Mouse (Mus musculus) embryonic facial prominence, embryonic 12.5 days (tissue): ENCODE measurements at regions not wholly inside any gene's neighbourhood (a gene's known extent, or its start where the extent isn't known, plus 50 kb on each side); places are given as distances from the start of the nearest gene placed in this dataset.

ENCODE experiments used
- ATAC-seq: fragments of 200-750 bp; cut with Nextera tagmentation; 2 replicates; pipeline ENCODE4 v1.8.0; 2017; ENCODE audit not compliant: insufficient number of reproducible peaks, insufficient read depth, low FRiP score, low TSS enrichment
- H3K27ac ChIP-seq: fragments of 300-500 bp; sonication (generic); 2 replicates; pipeline ENCODE4 v1.5.1; 2016; ENCODE audit warnings: mild to moderate bottlenecking
- H3K27me3 ChIP-seq: fragments of 300-500 bp; sonication (generic); 2 replicates; pipeline ENCODE4 v1.6.1; 2016; ENCODE audit warnings: mild to moderate bottlenecking, moderate library complexity
- H3K36me3 ChIP-seq: fragments of 300-500 bp; sonication (generic); 2 replicates; pipeline ENCODE4 v1.6.1; 2016; ENCODE audit warnings: mild to moderate bottlenecking
- H3K4me1 ChIP-seq: fragments of 300-500 bp; sonication (generic); 2 replicates; pipeline ENCODE4 v1.6.1; 2016
- H3K4me2 ChIP-seq: fragments of 300-500 bp; sonication (generic); replicated peaks from 2 replicates; pipeline ENCODE4 v1.6.1; 2016; ENCODE audit warnings: mild to moderate bottlenecking, moderate library complexity
- H3K4me3 ChIP-seq: fragments of 300-500 bp; sonication (generic); 2 replicates; pipeline ENCODE4 v1.5.1; 2016; ENCODE audit warnings: mild to moderate bottlenecking
- H3K9ac ChIP-seq: fragments of 300-500 bp; sonication (generic); 2 replicates; pipeline ENCODE4 v1.6.1; 2016; ENCODE audit warnings: mild to moderate bottlenecking, moderate library complexity
- H3K9me3 ChIP-seq: fragments of 300-500 bp; sonication (generic); 2 replicates; pipeline ENCODE4 v1.6.1; 2016; ENCODE audit warnings: mild to moderate bottlenecking, moderate library complexity
- WGBS: fragments of 180-500 bp; shearing (Covaris S2); methylation state at CpG from one replicate; pipeline ENCODE4 v1.1.7; 2016; 5-methylcytosine and 5-hydroxymethylcytosine counted together

DNA sequence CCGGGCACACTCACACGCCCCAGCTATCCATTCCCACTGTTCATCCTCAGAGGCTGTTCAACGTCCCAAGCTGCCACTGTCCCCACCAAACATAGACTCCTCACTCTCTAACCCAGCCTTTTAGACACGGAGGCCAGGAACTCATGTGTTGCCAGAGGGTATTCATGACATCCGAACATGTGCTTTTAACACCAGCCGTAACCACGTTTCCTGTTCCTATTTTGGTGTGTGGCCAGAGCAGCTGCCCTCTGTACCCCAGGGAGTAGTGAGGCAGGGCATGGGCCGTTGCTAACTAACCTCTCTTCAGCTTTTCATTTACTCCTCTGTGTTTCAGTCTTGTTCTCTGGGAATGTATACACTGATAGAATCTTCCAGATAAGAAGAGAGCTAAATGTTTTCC lies 156.2 kb downstream of the Glrx3 start:
- Histone ChIP-seq H3K9ac (no peak overlapping the region), H3K27ac (no peak overlapping the region), H3K9me3 (no peaks in the 10 kb centered on the region), H3K4me1 (peaks cover 7% of the 10 kb centered on the region; the same call in 1 of the 2 replicates), H3K27me3 (no peaks in the 10 kb centered on the region), H3K4me2 (no peak overlapping the region), H3K4me3 (no peak overlapping the region), H3K36me3 (no peaks in the 10 kb centered on the region)
- WGBS: 25% methylated on average over 8 of the region's 8 CpGs
- ATAC-seq: no peak

DNA sequence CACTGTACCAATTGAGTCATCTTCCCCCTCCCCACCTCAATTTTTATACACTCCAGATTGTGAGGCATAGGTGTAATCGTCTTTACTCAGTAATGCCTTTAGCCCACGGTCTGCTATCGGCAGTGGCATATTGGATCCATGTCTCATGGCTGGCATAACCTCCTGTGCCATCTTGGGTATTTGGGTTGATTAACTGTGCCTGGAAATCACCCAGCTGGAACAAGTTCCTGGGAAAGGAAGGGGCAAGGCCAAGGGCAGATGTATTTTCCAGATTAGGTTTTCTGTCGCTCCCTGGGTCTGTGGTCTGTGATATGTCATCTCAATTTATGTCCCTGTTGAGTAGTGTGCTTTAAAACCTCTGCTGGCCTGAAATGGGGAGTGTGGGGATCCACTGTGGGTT lies 158.2 kb downstream of the Glrx3 start:
- H3K27me3 ChIP-seq: 0 out of 2 replicates have a peak, but pooled peaks cover under 1% of the 10 kb centered on the region
- no peaks in the 10 kb centered on the region for H3K9me3 ChIP-seq
- no peak overlapping the region for H3K4me2 ChIP-seq
- no peaks in the 10 kb centered on the region for H3K36me3 ChIP-seq
- peaks cover 7% of the 10 kb centered on the region; the same call in 1 of the 2 replicates for H3K4me1 ChIP-seq
- 75% methylated on average over 4 of the region's 4 CpGs for WGBS
- H3K27ac ChIP-seq: no peak overlapping the region
- no peak overlapping the region for H3K9ac ChIP-seq
- H3K4me3 ChIP-seq: no peak overlapping the region
- ATAC-seq: no peak

DNA sequence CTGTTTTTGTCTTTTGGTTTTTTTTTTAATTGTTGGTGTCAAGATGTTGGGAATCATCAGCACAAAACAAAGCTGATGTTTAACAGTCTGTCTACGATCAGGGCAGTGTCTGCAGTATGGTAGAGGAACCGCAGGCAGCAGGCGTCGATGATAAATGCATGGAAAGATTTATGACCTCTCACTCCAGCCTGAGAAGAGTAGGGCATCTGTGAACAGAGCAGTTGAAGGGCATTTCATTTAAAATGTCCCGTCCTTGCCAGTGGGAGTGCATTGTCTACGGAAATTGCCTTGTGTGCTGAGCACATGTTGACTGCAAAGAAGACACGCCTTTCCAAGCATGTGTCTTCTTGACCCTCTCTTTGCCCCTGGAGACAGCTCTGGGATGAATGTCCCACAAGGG lies 158.7 kb downstream of the Glrx3 start:
- ATAC-seq: no peak
- no peak overlapping the region for H3K9ac ChIP-seq
- no peaks in the 10 kb centered on the region for H3K9me3 ChIP-seq
- no peaks in the 10 kb centered on the region for H3K36me3 ChIP-seq
- no peak overlapping the region for H3K4me2 ChIP-seq
- peaks cover 7% of the 10 kb centered on the region; the same call in 1 of the 2 replicates for H3K4me1 ChIP-seq
- WGBS: 81% methylated on average over 7 of the region's 7 CpGs
- H3K4me3 ChIP-seq: no peak overlapping the region
- H3K27ac ChIP-seq: no peak overlapping the region
- peaks cover 7% of the 10 kb centered on the region; the same call in 1 of the 2 replicates for H3K27me3 ChIP-seq

DNA sequence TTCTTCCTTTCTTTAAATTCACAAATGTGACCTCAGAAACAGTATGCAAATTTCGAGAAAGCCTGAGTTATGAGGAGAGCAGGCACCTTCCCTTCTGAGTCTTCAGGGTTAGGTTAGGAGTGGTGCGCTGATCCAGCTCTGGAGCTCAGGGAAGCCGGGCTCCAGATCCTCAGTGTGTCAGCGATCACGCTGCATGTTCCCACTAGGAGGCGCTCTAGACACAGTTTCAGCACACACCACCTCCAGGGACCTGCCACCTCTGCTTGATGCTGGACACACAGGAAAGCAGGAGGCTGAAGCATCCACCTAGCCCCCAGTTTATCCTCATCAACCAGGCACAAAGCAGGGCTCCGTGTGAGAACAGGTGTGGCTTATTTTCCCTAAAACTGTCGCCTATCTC lies 165.6 kb downstream of the Glrx3 start:
- Histone ChIP-seq H3K27me3 (peaks cover 18% of the 10 kb centered on the region), H3K4me2 (no peak overlapping the region), H3K9ac (no peak overlapping the region), H3K27ac (no peak overlapping the region), H3K4me3 (no peak overlapping the region), H3K9me3 (no peaks in the 10 kb centered on the region), H3K36me3 (no peaks in the 10 kb centered on the region), H3K4me1 (no peaks in the 10 kb centered on the region)
- WGBS: 7% methylated on average over 8 of the region's 8 CpGs
- ATAC-seq: no peak; the same call in 1 of the 2 replicates

DNA sequence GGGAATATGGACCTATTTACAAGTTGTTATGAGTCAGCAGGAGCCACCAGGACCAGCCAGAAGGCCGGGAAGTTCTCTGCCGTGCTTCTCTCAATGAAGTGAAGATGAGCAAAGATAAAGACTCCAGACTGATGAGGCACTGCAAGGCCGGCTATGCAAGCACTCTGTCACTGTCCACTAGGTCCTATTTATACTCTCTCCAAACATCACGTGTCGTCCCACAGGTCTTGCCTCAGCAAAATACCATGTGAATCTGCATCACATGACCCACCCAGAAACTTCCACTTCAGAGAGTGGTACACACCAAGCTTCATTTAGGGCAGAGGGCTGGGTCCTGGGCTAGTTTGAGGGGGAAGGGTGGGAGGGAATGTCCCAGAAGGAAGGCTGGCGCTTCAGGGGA lies 172.3 kb downstream of the Glrx3 start:
- H3K36me3 ChIP-seq: no peaks in the 10 kb centered on the region

DNA sequence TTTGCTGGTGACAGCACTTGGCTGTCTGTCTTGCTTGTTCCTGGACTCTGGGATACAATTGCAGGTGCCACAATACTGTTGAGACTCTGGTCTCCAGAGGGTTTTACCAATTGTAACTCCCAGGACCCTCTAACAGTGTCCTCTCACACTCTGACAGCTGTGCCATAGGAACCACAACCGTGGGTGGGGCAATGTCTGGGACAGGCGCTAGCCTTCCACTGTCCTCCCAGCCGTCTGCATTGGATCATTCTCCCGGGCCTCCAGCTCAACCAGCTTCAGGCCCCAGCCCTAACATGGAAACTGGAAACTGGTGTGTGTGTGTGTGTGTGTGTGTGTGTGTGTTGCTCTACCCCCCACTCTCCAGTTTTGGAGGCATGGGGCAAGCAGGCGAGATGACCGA lies 173.9 kb downstream of the Glrx3 start:
- no peaks in the 10 kb centered on the region for H3K9me3 ChIP-seq
- no peak overlapping the region for H3K9ac ChIP-seq
- H3K36me3 ChIP-seq: no peaks in the 10 kb centered on the region
- WGBS: 72% methylated on average over 6 of the region's 6 CpGs
- 0 out of 2 replicates have a peak, but pooled peaks cover 2% of the 10 kb centered on the region for H3K4me1 ChIP-seq
- H3K4me3 ChIP-seq: no peak overlapping the region
- H3K4me2 ChIP-seq: no peak overlapping the region
- no peak overlapping the region for H3K27ac ChIP-seq
- ATAC-seq: no peak
- H3K27me3 ChIP-seq: no peaks in the 10 kb centered on the region

More for the DNA sequence above, 172.3 kb downstream of the Glrx3 start:
- WGBS: 78% methylated on average over 6 of the region's 6 CpGs
- no peak overlapping the region for H3K4me2 ChIP-seq
- H3K9ac ChIP-seq: no peak overlapping the region
- H3K4me1 ChIP-seq: 0 out of 2 replicates have a peak, but pooled peaks cover 2% of the 10 kb centered on the region
- H3K27ac ChIP-seq: no peak overlapping the region
- ATAC-seq: no peak
- H3K27me3 ChIP-seq: no peaks in the 10 kb centered on the region
- H3K4me3 ChIP-seq: no peak overlapping the region
- no peaks in the 10 kb centered on the region for H3K9me3 ChIP-seq

DNA sequence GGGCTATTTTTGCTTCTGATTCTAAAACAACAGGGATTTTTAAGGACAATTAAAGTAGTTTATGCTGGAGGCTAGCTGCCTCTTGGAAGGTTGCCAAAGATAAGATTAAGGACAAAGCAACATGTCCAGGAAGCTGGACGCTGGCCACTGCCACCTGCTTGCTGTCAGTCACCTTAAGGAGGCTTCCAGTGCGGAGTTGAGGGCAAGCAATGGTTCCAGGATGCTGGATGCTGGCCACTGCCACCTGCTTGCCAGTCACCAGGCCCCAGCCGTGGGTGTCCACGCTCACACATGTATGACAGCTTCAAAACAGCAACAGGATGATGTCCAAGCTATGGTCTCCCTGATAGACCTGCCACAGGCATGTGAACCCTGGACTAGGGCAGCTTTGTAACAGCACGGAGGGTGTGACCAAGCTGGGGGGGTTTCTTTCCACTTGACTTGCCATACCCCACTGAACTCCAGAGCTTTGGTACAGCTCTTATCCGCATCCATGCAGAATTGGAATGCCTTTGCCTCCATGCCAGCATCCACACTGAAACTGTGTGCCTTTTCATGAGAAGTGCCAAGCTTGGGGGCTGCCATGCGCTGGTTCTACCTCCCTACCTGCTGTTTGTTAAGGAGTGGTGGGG lies 174.6 kb downstream of the Glrx3 start:
- Histone ChIP-seq H3K4me1 (0 out of 2 replicates have a peak, but pooled peaks cover 2% of the 10 kb centered on the region), H3K27me3 (no peaks in the 10 kb centered on the region), H3K9ac (no peak overlapping the region), H3K9me3 (no peaks in the 10 kb centered on the region), H3K4me3 (no peak overlapping the region), H3K4me2 (no peak overlapping the region), H3K27ac (no peak overlapping the region), H3K36me3 (no peaks in the 10 kb centered on the region)
- ATAC-seq: no peak
- 85% methylated on average over 7 of the region's 7 CpGs for WGBS

DNA sequence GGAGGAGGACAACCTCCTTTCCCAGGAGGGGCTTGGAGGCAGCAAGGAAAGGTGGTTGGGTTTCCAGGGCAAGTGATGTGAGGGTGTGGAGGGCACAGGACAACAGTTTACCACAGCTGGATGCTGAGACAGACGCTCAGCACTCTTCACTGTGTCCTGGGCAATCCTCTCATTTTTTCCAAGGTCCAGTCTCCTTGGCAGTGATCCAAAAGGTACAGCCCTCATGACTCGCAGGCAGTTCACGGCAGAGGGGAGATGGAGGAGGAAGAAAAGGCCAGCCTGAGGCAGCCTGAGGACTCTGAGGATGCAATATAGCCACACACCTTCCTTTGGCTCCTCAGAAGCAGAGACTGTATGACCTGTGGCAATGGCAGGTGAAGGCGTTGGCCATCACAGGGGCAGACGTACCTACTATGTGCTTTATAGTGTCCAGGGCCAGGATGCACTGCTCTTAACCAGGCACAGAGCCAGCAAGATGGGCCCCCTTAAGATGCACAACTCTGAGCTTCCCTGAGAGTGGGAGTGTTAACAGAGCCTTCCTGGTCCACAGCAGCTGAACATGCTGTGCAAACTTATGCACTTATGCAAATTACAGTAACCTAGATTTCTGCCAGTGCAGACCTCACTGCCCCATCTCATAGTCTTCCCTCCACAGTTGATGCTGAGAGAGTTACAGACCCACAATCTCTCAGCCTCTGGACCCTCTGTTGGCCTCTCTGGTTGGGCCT lies 181.2 kb downstream of the Glrx3 start:
- Histone ChIP-seq H3K4me1 (peaks cover 17% of the 10 kb centered on the region), H3K4me3 (no peak overlapping the region), H3K9ac (no peak overlapping the region), H3K27me3 (no peaks in the 10 kb centered on the region), H3K4me2 (no peak overlapping the region), H3K27ac (no peak overlapping the region), H3K36me3 (no peaks in the 10 kb centered on the region), H3K9me3 (no peaks in the 10 kb centered on the region)
- WGBS: 68% methylated on average over 5 of the region's 5 CpGs
- no peak for ATAC-seq

DNA sequence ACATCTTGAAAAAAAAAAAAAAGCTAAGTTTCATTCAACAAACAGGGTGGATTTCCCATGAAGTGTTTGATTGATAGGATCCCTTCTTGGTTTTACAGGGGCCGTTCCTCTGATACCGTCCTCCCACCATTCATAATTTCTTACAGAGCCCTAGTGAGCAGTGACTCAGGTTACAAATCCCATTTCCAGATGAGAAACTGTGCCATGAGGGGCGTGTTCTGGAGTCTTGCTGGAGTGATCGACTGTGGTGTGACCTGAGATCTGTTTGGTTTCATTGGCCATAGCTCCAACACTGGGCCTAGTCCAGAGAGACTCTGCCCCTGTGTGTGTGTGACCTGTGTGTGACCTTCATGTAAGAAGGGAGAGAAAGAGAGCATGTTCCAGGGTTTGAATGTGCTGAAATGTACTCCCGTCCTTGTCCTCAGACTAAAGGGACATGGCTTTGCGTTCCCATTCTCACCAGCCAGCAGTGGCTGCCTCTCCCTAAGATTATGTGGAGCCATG lies 181.9 kb downstream of the Glrx3 start:
- H3K9me3 ChIP-seq: no peaks in the 10 kb centered on the region
- ATAC-seq: no peak
- WGBS: 28% methylated on average over 6 of the region's 6 CpGs
- H3K27ac ChIP-seq: no peak overlapping the region
- no peak overlapping the region for H3K9ac ChIP-seq
- no peaks in the 10 kb centered on the region for H3K36me3 ChIP-seq
- H3K4me2 ChIP-seq: no peak overlapping the region
- no peak overlapping the region for H3K4me3 ChIP-seq
- H3K27me3 ChIP-seq: no peaks in the 10 kb centered on the region
- peaks cover 17% of the 10 kb centered on the region for H3K4me1 ChIP-seq

DNA sequence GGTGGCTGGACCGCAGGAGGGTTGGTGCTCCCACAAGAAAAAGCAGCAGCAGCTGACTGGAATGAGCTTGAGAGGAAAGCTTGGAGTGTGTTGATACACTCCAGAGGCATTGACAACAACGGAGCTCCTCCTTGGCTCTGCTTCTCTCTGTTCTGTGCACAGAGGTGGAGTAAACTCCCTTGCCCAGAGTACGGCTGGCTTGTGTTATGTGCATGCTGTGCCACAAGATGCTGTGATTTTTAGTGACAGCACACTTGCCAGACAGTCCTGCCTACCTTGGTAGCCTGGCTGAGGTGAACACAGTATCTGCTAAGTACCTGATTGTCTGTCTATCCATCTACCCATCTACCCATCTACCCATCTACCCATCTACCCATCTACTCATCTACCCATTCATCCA lies 190.9 kb downstream of the Glrx3 start:
- WGBS: 91% methylated on average over 3 of the region's 3 CpGs
- ATAC-seq: no peak
- no peaks in the 10 kb centered on the region for H3K27me3 ChIP-seq
- H3K4me3 ChIP-seq: no peak overlapping the region
- no peaks in the 10 kb centered on the region for H3K4me1 ChIP-seq
- H3K36me3 ChIP-seq: no peaks in the 10 kb centered on the region
- H3K27ac ChIP-seq: no peak overlapping the region
- no peak overlapping the region for H3K4me2 ChIP-seq
- no peaks in the 10 kb centered on the region for H3K9me3 ChIP-seq
- H3K9ac ChIP-seq: no peak overlapping the region

DNA sequence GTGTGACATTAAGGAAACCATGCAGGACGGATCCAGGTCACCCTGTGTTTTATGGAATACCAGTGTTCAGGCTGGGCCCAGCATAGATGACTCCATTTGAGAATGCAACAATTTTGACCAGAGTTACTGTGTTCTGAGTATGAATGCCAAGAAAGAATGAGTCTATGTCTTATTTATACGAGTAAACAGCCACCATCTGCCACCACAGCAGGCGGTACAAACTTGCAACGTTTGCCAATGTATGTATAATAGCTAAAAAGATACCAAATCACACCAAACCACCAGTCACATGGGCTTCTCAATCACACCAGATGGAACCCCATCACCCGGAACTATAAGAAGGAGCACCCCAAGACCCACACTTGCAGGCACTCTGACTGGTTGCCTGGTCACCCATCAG lies 192.1 kb downstream of the Glrx3 start:
- 92% methylated on average over 5 of the region's 5 CpGs for WGBS

DNA sequence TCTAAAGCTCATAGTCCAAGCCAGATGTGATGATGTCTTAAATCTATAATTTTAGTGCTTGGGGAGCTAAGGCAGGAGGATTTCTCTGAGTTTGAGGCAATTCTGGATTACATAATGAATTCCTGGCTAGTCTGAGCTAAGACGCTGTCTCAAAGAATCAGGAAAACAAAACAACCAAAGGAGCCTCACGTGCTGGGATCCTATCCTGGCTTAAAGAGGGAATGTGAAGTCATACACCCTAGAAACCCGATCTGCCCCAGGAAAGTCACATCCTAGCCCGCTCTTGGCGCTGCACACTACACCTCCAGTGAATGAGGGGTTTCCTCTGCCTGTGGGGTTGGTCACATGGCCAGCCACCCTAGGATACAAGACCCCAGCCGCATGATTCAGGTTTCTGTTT lies 211.2 kb downstream of the Glrx3 start:
- no peak overlapping the region for H3K9ac ChIP-seq
- H3K27me3 ChIP-seq: no peaks in the 10 kb centered on the region
- H3K27ac ChIP-seq: no peak overlapping the region
- H3K9me3 ChIP-seq: no peaks in the 10 kb centered on the region
- 38% methylated on average over 6 of the region's 6 CpGs for WGBS
- peaks cover 4% of the 10 kb centered on the region; the same call in 1 of the 2 replicates for H3K4me1 ChIP-seq
- ATAC-seq: no peak
- no peak overlapping the region for H3K4me2 ChIP-seq
- no peaks in the 10 kb centered on the region for H3K36me3 ChIP-seq
- H3K4me3 ChIP-seq: no peak overlapping the region

More for the DNA sequence above, 192.1 kb downstream of the Glrx3 start:
- H3K9ac ChIP-seq: no peak overlapping the region
- no peak overlapping the region for H3K4me3 ChIP-seq
- no peaks in the 10 kb centered on the region for H3K36me3 ChIP-seq
- H3K27ac ChIP-seq: no peak overlapping the region
- no peaks in the 10 kb centered on the region for H3K9me3 ChIP-seq
- H3K4me1 ChIP-seq: no peaks in the 10 kb centered on the region
- no peak overlapping the region for H3K4me2 ChIP-seq
- ATAC-seq: no peak
- H3K27me3 ChIP-seq: no peaks in the 10 kb centered on the region
